Mouse (Mus musculus) liver, embryonic 16.5 days (tissue): ENCODE measurements around the gene Serpini2. TPM values are rescaled to one million over a fixed set of nuclear protein-coding genes. Genes with fewer than 3 reads are reported as not detected.
"Not testable (repeated sequence)": the region's sequence is repeated elsewhere in the genome, so short reads cannot be mapped to it uniquely, and the experiment has no call there.

ENCODE experiments used
- ATAC-seq: fragments of 200-750 bp; cut with Nextera tagmentation; 2 replicates; pipeline ENCODE4 v1.8.0; 2017; ENCODE audit warnings: low read depth, mild to moderate bottlenecking, moderate number of reproducible peaks, moderate library complexity
- H3K27ac ChIP-seq: fragments of 300-500 bp; sonication (generic); 2 replicates; pipeline ENCODE4 v1.5.1; 2014; ENCODE audit warnings: mild to moderate bottlenecking, low read length
- H3K27me3 ChIP-seq: fragments of 300-500 bp; sonication (generic); 2 replicates; pipeline ENCODE4 v1.6.1; 2014; ENCODE audit warnings: low read depth, low read length, mixed read lengths; ENCODE audit not compliant: control insufficient read depth, insufficient read depth
- H3K36me3 ChIP-seq: fragments of 300-500 bp; sonication (generic); 2 replicates; pipeline ENCODE4 v1.6.1; 2014; ENCODE audit warnings: mild to moderate bottlenecking; ENCODE audit not compliant: control insufficient read depth, insufficient read depth
- H3K4me1 ChIP-seq: fragments of 300-500 bp; sonication (generic); 2 replicates; pipeline ENCODE4 v1.6.1; 2014; ENCODE audit warnings: low read depth, low read length, mixed read lengths; ENCODE audit not compliant: control insufficient read depth
- H3K4me2 ChIP-seq: fragments of 300-500 bp; sonication (generic); 2 replicates; pipeline ENCODE4 v1.6.1; 2014; ENCODE audit warnings: low read depth, low read length, mixed read lengths
- H3K4me3 ChIP-seq: fragments of 300-500 bp; sonication (generic); 2 replicates; pipeline ENCODE4 v1.5.1; 2014; ENCODE audit warnings: low read depth, mild to moderate bottlenecking, low read length
- H3K9ac ChIP-seq: fragments of 300-500 bp; sonication (generic); 2 replicates; pipeline ENCODE4 v1.6.1; 2014; ENCODE audit warnings: low read depth, low read length
- H3K9me3 ChIP-seq: fragments of 300-500 bp; sonication (generic); replicated peaks from 2 replicates; pipeline ENCODE4 v1.6.1; 2016; ENCODE audit warnings: low read length; ENCODE audit not compliant: control insufficient read depth
- whole genome bisulfite sequencing: fragments of 180-500 bp; shearing (Covaris S2); extraction: QIAGEN DNeasy Blood & Tissue Kit; methylation state at CpG from one replicate; pipeline ENCODE4 v1.1.7; 2014; ENCODE audit not compliant: insufficient replicate concordance; 5-methylcytosine and 5-hydroxymethylcytosine counted together
- polyA plus RNA-seq: library from polyadenylated mRNA; unstranded; fragments of >200 nt; fragmentation: Nextera tagmentation; extraction: Ambion mirVana; gene quantifications from 2 replicates; pipeline ENCODE4 v1.2.1, GENCODE M21; 2015

Serpini2 gene
- polyA plus RNA-seq, result 0.16 and 0.64 TPM in 2 replicates

- no peaks in the 10 kb centered on the region for H3K4me1 ChIP-seq
- no peaks in the 10 kb centered on the region for H3K9me3 ChIP-seq
- ATAC-seq, result no peak
- WGBS, result 61% methylated on average over 2 of the region's 2 CpGs
- H3K4me2 ChIP-seq, result no peak within 1 kb of the TSS
- no peaks in the 10 kb centered on the region for H3K36me3 ChIP-seq
- H3K4me3 ChIP-seq, result no peak within 1 kb of the TSS
- H3K27me3 ChIP-seq, result no peaks in the 10 kb centered on the region
- no peak within 1 kb of the TSS for H3K27ac ChIP-seq
- no peak within 1 kb of the TSS for H3K9ac ChIP-seq
These were observed at the start of gene Serpini2 for GRCm38 (mm10) chr3:75269978-75270377. Gene Serpini2, minus strand, starts transcription at chr3:75270078.

GRCm38 (mm10) chr3:75308861-75309260, 39.0 kb upstream of the Serpini2 start:
- Histone ChIP-seq H3K4me2 (no peak overlapping the region), H3K27ac (no peak overlapping the region), H3K9me3 (no peaks in the 10 kb centered on the region), H3K4me1 (no peaks in the 10 kb centered on the region), H3K27me3 (no peaks in the 10 kb centered on the region), H3K9ac (no peak overlapping the region), H3K4me3 (no peak overlapping the region), H3K36me3 (no peaks in the 10 kb centered on the region)
- WGBS, result 51% methylated on average over 4 of the region's 4 CpGs
- ATAC-seq, result no peak

GRCm38 (mm10) chr3:75308228-75308627, 38.4 kb upstream of the Serpini2 start:
- Histone ChIP-seq H3K4me2 (no peak overlapping the region), H3K27ac (no peak overlapping the region), H3K4me3 (no peak overlapping the region), H3K27me3 (no peaks in the 10 kb centered on the region), H3K9me3 (no peaks in the 10 kb centered on the region), H3K9ac (no peak overlapping the region), H3K4me1 (no peaks in the 10 kb centered on the region), H3K36me3 (no peaks in the 10 kb centered on the region)
- 15% methylated on average over 3 of the region's 3 CpGs for WGBS
- ATAC-seq, result 0 out of 2 replicates have a peak, but pooled peaks have one; percentile 21

GRCm38 (mm10) chr3:75305584-75305983, 35.7 kb upstream of the Serpini2 start:
- WGBS, result 66% methylated on average over 3 of the region's 3 CpGs
- no peak for ATAC-seq

GRCm38 (mm10) chr3:75304621-75305020, 34.7 kb upstream of the Serpini2 start:
- no peak overlapping the region for H3K4me2 ChIP-seq
- H3K36me3 ChIP-seq, result no peaks in the 10 kb centered on the region
- no peak overlapping the region for H3K4me3 ChIP-seq
- no peak for ATAC-seq
- 69% methylated on average over 5 of the region's 5 CpGs for WGBS
- no peak overlapping the region for H3K27ac ChIP-seq
- H3K4me1 ChIP-seq, result no peaks in the 10 kb centered on the region
- no peaks in the 10 kb centered on the region for H3K27me3 ChIP-seq
- no peaks in the 10 kb centered on the region for H3K9me3 ChIP-seq
- no peak overlapping the region for H3K9ac ChIP-seq

More at GRCm38 (mm10) chr3:75305584-75305983, 35.7 kb upstream of the Serpini2 start:
- H3K9me3 ChIP-seq, result no peaks in the 10 kb centered on the region
- no peaks in the 10 kb centered on the region for H3K27me3 ChIP-seq
- no peak overlapping the region for H3K27ac ChIP-seq
- no peaks in the 10 kb centered on the region for H3K36me3 ChIP-seq
- H3K4me1 ChIP-seq, result no peaks in the 10 kb centered on the region
- H3K9ac ChIP-seq, result no peak overlapping the region
- H3K4me2 ChIP-seq, result no peak overlapping the region
- H3K4me3 ChIP-seq, result no peak overlapping the region

GRCm38 (mm10) chr3:75301072-75301471, 31.2 kb upstream of the Serpini2 start:
- H3K36me3 ChIP-seq, result no peaks in the 10 kb centered on the region
- no peaks in the 10 kb centered on the region for H3K27me3 ChIP-seq
- no peaks in the 10 kb centered on the region for H3K9me3 ChIP-seq
- H3K4me3 ChIP-seq, result no peak overlapping the region
- no peak for ATAC-seq
- H3K4me1 ChIP-seq, result no peaks in the 10 kb centered on the region
- no peak overlapping the region for H3K4me2 ChIP-seq
- 71% methylated on average over 2 of the region's 2 CpGs for WGBS
- no peak overlapping the region for H3K9ac ChIP-seq
- H3K27ac ChIP-seq, result no peak overlapping the region

GRCm38 (mm10) chr3:75299464-75299863, 29.6 kb upstream of the Serpini2 start:
- ATAC-seq, H3K27ac ChIP-seq, H3K36me3 ChIP-seq, H3K4me3 ChIP-seq, H3K9me3 ChIP-seq, H3K9ac ChIP-seq, H3K4me1 ChIP-seq, H3K4me2 ChIP-seq, H3K27me3 ChIP-seq: not testable (repeated sequence)
- 50% methylated on average over 1 of the region's 1 CpGs for WGBS

- no peak for ATAC-seq
- H3K4me1 ChIP-seq, result no peaks in the 10 kb centered on the region
- no peaks in the 10 kb centered on the region for H3K36me3 ChIP-seq
These were observed 27.9 kb upstream of the Serpini2 start for GRCm38 (mm10) chr3:75297758-75298111.

GRCm38 (mm10) chr3:75297026-75297757, 27.3 kb upstream of the Serpini2 start:
- WGBS, result 28% methylated on average over 2 of the region's 2 CpGs
- Histone ChIP-seq H3K27me3 (no peaks in the 10 kb centered on the region), H3K9ac (no peak overlapping the region), H3K36me3 (no peaks in the 10 kb centered on the region), H3K4me2 (no peak overlapping the region), H3K4me3 (no peak overlapping the region), H3K27ac (no peak overlapping the region), H3K4me1 (no peaks in the 10 kb centered on the region), H3K9me3 (no peaks in the 10 kb centered on the region)
- ATAC-seq, result no peak

More at GRCm38 (mm10) chr3:75297758-75298111, 27.9 kb upstream of the Serpini2 start:
- Histone ChIP-seq H3K9ac (no peak overlapping the region), H3K9me3 (no peaks in the 10 kb centered on the region), H3K4me2 (no peak overlapping the region), H3K4me3 (no peak overlapping the region), H3K27ac (no peak overlapping the region), H3K27me3 (no peaks in the 10 kb centered on the region)
- 33% methylated on average over 3 of the region's 3 CpGs for WGBS
